Mouse (Mus musculus) cerebellum, adult 9-11 months (tissue): Measurements from ENCODE around the gene Rnf187.
A peak's percentile ranks its signal among the peaks of the same experiment; 100 is the strongest.

Experiments
- DNase-seq: peaks from one replicate; pipeline ENCODE4 v3.0.0; 2022

The Rnf187 gene

DNA sequence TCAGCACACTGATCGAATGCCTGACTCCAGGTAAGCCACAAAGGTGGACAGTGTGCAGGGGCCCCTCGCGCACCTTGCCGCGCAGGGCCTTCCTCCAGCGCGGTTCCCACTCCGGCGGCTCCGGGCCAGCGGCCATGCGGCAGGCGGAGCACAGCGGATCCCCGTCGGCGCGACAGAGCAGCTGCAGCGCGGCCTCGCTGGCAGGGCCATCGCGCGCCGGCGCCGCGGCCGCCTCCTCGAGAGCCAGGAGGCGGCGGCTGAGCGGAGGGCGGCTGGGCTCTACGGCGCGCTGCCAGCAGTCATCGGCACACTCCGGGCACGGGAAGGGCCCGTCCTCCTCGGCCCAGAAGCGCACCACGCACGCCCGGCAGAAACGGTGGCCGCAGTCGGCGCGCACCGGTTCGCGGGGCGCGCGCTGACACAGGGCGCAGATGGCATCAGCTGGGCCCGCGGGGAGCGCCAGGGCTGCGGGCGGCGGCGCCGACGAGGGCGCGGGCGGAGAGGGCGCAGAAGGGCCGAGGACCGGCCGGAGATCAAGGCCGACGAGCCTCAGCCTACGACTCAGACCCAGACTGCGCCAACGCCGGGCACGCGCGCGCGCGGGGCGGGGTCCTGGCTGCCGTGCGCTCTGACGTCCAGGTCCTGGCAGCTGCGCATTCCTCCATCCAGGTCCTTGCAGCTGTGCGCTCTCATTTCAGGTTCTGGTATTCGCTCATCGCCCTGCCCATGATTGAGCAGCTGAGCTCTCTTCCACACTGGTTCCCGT is at the start of gene Rnf187:
Gene Rnf187, minus strand, starts transcription at position 595 of the 766 bp plus-strand sequence.
- peak; percentile 96 for DNase-seq

DNA sequence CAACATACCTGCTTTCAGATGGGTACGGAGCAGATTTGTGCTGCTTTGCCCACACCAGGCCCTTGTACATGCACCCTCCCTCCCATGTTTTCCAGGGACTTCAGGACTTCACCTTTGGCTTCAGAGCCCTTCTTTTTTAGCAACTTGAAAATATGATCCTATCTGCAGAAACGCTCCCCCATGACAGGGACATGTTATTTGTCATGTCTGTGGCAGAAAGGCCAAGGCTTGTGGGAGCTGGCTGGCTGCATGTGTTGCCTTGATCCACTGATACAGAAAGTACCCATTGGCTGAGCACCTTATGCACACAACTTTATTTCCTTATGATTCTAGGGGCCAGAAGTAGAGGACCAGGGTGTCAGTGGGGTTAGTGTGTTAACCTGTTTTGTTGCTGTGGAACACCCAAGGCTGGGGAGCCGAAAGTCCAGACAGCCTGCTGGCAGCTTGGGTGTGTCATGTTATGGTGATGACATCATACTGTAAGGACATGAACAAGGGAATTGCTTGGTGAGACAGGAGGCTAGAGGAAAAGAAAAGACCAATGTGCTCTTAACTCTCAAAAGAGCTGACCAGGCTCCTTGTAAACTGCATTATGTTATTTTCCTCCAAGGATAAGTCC is 46.7 kb upstream of the Rnf187 start:
- DNase-seq: no peak

DNA sequence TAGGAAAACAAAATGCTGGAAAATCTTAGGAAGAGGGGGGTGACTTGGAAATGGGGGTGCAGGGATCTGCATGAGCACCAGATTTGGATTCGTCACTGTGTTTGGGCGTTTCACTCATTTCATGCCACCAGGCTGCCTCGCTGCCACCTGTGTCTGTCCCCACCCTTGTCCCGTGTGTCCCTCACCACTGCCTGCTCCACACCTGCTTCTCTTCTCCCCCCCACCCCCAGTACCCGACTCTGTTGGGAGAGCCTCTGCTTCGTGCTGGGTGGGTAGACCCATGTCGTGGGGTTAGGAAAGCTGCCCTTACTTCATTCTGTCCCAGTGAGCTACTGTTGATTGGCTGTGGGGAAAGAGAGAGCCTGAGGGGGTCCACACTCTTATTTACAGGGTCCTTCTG is 45.9 kb upstream of the Rnf187 start:
- DNase-seq: no peak

DNA sequence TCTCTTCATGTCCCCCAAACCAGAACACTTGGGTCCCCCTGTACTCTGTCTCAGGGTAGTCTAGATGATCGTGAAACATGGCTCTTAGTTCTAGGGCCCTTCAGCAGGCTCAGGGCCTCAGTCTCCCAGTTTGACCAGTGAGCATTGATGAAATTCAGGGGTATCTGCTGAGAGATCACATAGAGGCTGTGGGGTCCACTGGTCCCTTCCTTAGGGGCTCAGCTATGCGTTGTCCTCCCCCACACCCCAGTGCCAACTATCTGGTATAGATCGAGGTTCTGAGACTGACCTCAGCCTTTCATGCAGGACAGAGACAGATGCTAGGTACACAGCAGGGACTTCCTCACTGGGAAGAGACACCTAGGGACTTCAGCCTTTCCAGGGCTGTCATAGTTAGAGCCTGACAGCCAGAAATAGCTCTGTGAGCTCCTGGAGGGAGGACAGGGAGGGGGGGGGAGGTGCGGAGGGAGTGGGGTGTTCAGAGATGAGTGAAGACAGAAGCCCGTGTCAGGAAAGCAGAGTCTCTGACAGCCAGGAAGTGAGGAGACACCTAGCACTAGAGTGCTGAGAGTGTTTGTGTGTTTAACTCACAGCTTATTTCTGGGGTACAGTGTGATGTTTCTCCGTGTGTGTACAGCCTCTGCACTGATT is 45.1 kb upstream of the Rnf187 start:
- no peak for DNase-seq

DNA sequence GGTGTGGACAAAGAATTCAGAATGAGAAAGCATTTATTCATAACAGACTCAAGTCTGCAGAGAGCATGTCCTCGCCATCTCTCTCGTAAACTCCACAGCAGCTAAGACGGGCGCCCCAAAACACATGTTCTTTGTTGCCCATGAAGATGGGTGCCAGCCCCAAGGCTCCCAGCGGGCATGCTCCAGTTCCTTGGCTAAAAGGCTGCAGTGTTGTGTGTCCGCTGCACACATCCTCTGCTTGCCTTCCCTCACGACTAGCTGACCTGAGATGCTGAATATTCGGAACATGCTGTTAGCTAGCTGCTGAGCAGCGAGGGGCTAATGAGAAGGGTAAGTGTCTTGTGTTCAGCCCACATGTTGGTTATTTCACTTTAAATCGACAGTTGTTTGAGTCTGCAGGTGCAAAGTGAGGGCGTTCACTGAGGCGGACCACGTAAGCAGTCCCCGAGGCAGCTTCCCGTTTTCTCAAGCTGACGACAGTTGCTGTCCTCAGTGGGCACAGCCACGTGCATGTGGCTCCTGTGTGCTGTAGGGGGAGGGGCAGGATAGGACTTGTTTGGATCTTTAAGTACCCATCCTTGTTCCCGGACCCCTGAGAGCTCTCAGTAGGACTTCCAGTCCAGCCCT is 43.9 kb upstream of the Rnf187 start:
- no peak for DNase-seq

DNA sequence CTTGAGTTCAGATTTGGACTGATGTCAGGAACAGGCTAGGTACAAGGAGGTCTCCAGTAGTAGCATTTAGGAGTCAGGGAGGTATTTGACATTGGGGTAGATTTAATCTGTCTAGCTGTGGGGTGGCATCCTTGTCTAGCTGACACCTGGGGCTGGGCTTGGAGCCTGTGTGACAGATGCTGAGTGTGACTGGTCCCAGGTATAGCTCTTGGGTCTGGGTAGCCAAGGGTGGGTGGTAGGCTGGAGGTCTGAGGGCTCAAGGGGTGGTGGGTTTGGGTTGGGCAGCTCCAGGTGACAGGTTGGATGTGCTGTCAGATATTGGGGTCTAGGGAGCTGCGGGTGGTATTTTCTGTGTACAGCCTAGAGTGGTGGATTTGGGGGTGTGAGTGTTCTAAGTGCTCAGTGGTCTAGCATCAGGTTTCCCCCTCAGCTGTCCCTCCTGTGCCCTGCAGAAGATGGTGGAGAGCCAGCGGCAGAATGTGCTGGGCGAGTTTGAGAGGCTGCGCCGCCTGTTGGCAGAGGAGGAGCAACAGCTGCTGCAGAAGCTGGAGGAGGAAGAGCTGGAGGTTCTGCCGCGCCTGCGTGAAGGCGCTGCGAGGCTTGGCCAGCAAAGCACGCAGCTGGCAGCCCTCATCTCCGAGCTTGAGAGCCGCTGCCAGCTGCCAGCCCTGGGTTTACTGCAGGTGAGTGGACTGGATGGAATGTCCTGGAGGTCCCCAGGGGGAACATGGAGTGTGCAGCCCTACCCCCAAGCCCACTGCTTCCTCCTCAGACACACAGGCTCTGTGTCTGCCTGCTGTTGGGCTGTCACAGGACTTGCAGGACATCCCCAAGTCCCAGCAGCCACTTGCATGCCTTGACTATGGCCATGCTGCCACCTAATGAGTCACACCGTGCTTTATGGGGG is 43.1 kb upstream of the Rnf187 start:
- no peak for DNase-seq

DNA sequence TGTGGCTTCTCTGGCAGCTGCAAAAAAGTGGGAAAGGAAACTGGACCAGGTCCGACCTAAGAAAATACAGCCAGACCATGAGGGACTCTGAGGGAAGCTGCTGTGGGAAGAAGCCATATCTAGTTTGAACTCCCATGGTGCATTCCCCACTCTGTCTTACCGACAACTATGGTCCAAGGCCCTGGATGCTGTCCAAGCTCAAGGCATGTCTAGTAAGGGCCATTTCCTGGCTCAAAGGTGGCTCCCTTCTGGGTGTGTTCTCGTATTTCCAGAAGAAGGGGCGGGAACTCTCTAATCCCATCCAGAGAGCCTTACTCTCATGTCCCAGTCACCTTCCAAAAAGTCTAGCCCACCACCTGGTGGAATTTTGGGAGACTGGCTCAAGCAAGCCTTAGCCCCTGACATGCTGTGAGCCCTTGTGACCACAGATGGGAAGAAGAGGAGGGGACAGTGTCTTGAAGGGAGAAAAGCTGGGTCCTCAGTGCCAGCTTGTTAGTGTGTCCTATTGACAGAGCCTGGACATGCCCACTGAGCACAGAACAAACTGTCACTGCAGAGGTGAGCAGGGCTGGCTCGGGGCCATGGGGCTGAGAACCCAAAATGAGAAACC is 41.8 kb upstream of the Rnf187 start:
- no peak for DNase-seq

DNA sequence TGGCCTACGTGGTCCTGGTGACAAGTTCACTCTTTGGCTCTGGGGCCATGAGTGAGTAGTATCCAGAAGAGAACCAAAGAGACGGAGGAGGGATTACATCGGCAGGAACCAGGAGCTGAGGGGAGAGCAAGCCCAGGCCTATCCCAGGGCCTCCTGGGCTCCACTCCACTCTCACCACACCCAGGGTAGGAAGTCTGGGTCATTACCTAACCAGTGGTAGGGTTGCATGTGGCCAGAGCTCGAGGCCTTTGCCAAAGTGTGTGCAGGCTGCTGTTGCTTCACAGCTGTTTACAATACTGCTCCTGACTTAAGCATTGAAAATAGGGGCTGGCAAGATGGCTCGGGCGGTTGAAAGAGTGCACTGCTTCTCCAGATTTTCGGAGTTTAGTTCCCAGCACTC is 40.9 kb upstream of the Rnf187 start:
- no peak for DNase-seq

DNA sequence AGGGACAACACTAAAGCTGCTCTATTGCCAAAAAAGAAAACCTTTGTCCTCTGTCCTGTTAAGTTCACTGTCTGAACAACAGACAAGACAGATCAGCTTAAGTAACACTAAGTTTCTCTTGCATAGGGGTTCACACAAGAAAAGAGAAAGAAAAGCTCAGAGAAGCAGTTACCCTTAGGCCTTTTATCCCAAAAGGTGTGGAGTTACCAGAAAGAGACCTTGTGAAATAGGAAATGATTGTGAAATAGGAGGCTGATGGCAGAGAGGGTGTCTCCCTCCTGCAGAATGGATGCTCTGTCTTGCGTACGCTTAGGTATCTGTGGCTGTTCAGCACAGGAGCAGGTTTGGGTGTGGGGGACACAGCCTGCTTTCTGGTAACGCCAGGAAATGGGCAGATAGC is 40.5 kb upstream of the Rnf187 start:
- DNase-seq: no peak

DNA sequence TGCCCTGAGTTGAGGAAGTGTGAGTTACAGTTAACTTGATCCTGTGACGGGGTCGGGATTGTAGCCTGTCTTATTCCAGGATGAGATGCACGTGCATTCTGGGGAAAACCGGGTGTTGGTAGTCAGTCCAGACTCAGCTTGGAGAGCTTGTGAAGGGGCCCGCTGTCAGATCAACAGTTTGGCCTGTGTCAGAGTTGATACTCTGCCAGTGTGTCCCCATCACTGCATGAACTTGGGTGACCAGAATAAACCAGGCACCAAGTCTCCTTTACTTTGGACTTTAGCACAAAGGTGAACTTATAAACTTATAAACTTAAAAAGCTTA is 40.0 kb upstream of the Rnf187 start:
- no peak for DNase-seq

DNA sequence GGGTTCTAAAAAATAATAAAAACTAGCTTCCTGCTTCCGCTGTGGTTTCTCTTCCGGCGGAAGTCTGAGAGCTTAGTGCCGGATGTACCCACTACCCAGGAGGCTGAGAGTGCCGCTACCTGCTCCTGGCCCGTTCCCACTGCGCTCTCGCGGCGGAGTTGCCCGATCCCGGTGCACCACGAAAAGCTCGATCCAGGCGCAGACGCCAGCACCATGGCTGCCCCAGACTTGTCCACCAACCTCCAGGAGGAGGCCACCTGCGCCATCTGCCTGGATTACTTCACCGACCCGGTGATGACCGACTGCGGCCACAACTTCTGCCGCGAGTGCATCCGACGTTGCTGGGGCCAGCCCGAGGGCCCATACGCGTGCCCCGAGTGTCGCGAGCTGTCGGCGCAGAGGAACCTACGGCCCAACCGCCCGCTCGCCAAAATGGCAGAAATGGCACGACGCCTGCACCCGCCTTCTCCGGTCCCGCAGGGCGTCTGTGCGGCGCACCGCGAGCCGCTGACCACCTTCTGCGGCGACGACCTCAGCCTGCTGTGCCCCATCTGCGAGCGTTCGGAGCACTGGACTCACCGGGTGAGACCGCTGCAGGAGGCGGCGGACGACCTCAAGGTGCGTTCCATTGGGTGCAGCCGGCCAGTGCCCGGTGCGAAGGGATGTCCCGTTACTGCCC is 39.5 kb upstream of the Rnf187 start, which contains the start of gene Trim11:
Gene Trim11, plus strand, starts transcription at position 67 of the 679 bp plus-strand sequence.
- DNase-seq: peak; percentile 67

DNA sequence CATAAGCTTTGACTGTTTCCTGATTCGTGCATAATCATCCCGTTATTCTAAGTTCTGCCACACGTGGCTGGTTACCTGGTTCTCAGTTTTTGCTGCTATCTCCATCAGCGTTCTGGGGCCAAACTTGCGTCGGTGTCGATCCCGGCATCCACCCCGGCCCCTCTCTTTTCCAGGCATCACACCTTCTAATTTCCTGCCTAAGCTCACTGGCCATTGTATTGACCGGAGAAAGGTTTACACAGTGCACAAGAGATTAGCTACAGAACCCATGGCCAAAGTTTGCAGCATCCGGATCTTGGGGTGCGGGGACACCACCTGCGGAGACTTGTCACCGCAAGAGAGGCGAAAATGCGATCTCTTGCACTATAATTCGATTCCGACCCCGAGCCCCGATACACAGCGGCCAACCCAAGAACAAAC is 38.9 kb upstream of the Rnf187 start:
- no peak for DNase-seq

DNA sequence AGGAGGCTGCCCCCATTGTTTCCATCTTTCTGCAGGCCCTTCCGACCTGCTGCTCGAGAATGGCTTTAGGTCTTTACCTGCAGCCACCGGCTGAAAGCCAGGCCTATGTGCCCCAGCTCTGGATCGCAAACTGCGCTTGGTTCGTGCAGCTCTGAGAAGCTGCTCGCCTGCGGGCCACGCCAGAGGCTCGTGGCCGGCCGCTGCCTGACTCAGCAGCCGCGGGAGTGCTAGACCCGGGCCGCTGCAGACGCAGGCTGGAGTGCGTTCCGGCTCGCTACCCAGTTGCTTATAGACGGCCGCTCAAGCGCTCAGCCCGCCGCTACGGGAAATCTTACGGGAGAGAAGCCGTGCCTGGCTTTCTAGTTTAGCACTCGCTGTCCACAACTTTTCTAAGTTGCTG is 38.4 kb upstream of the Rnf187 start:
- no peak for DNase-seq

DNA sequence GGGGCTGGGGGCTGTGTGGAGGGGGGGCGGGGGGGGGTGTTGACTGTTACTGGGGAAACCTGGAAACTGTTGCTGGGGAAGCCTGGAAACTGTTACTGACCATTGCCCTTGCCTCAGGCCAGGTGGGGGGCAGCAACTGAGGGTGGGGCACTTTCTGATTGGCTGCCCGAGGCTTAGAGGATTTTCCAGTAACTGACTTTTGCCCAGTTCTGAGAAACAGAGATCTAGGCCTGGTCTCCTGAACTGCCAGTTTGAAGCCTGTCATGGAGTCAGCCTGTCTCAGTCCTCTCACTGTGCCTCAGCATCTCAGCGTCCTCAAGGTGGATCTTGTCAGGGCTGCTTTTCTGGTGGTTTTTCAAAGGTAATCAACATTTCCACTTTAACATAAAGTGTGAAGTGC is 35.7 kb upstream of the Rnf187 start:
- no peak for DNase-seq

DNA sequence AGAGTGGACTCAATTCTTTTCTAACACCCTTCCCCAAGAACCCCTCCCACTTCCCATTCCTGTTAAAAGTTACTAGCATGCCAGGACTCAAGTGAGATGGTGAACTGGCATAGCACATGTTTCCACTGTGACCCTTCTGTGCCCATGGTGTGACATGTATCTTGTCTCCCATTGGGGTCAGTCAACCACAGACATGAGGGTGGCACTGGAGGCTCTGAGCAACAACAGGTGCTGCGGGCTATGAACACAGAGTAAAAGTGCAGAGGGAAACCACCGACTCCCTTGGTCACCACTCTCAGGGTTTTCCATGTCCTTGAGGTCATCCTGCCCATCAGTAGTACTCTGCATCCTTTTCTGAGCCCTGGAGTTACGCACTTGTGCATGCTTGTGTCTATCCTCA is 33.1 kb upstream of the Rnf187 start:
- no peak for DNase-seq

DNA sequence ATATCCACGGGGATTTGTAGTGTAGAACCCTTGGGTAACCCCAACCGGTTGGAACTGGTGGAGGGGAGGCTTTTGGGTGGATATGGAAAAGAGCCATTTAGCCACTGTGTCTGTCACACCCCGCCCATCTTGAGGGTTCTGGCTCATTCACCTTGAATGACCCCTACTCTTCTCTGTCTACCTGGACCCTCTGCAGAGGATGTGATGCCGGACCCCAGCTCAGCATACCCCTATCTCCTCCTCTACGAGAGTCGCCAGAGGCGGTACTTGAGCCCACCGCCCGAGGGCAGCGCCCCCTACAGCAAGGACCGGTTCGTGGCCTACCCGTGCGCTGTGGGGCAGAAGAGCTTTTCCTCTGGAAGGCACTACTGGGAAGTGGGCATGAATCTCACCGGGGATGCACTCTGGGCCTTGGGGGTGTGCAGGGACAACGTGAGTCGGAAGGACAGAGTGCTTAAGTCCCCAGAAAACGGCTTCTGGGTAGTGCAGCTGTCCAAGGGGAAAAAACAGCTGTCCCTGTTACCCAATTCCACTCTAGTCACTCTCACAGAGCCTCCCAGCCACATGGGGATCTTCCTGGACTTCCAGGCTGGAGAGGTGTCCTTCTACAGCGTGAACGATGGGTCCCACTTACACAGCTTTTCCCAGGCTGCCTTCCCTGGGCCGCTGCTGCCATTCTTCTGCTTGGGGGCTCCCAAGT is 32.3 kb upstream of the Rnf187 start:
- DNase-seq: no peak

DNA sequence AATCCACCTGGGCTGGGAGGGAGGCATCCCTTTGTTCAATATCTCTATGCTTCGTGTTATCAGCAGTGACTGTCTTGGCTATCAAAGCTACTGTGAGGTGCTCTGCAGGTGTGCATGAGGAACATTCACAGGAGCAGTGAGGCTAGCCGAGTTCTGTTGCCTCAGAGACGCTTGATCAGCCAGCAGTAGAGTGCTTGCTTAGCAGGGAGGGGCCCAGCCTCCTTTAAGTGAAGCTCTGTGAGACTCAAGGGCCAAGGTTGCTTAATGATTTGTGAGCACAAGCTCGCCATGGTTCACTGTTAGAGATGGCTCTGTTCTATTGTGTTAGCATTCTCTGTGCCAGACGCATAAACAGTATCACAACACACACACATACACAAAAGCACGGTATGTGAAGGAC is 30.9 kb upstream of the Rnf187 start:
- no peak for DNase-seq

DNA sequence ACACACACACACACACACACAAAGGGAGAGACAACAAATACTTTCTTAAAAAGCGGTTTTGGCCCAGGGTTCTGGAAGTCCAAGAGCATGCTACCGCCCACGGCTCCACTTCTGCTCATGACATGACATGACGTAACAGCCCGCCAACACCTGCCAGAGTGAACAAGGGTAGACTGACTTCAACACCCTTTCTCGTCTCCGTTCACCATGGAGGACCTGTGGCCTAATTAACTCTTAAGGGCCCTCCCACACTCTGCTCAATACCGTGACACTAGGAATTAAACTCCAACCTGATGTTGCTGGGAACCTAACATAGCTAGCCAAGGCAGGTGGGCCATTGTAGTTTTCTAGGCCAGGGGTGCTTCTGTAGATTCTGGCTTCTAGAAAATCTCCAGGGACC is 30.3 kb upstream of the Rnf187 start:
- DNase-seq: no peak

DNA sequence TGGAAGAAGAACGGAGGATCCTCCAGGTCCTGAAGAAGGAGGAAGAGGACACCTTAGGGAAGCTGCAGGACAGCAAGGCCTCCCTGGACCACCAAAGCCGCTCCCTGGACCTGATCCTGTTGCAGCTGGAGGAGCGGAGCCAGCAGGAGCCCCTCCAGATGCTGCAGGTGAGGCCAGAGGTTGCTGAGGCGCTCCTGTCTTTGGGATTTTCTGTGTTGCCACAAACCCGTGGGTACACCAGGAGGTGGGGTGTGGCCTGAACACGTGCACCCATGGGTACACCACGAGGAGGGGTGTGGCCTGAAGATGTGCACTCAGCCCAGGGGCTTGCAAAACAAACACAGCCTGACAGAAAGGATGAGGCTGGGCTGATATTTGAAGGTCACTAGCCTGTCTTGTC is 29.8 kb upstream of the Rnf187 start:
- DNase-seq: no peak

DNA sequence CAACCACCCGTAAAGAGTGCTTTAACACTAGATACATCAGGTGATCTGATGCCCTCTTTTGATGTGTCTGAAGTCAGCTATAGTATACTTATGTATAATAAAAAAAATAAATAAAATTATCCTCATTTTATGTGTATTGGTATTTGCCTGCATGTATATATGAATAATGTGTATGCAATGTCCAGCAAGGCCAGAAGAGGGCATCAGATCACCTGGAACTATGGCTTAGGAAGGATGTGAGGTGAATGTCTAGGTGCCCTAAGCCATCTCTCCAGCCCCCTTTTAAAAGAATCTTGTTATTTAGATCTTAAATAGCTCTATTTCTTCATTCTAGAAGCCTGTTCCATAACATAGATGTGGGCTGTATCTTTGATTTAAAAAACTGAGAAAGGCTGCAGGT is 28.6 kb upstream of the Rnf187 start:
- DNase-seq: no peak
